Mouse (Mus musculus) kidney, postnatal 0 days (tissue): ENCODE data around the gene Mxi1. TPM values are rescaled to one million over a fixed set of nuclear protein-coding genes. Genes with fewer than 3 reads are reported as not detected.

Experiments
- ATAC-seq: fragments of 200-750 bp; cut with Nextera tagmentation; replicated peaks from 2 replicates; pipeline ENCODE4 v1.8.0; 2017; ENCODE audit warnings: low read depth, moderate number of reproducible peaks, moderate TSS enrichment, moderate library complexity; ENCODE audit not compliant: low FRiP score
- DNase-seq: peaks from one replicate; pipeline ENCODE4 v3.0.0-alpha.2; 2016; ENCODE audit warnings: low spot score
- H3K27ac ChIP-seq: fragments of 300-500 bp; sonication (generic); 2 replicates; pipeline ENCODE4 v1.5.1; 2014; ENCODE audit warnings: mild to moderate bottlenecking
- H3K27me3 ChIP-seq: fragments of 300-500 bp; sonication (generic); 2 replicates; pipeline ENCODE4 v1.6.1; 2014; ENCODE audit warnings: low read length, mixed read lengths; ENCODE audit not compliant: insufficient read depth
- H3K36me3 ChIP-seq: fragments of 300-500 bp; sonication (generic); 2 replicates; pipeline ENCODE4 v1.6.1; 2014; ENCODE audit warnings: low read length, mixed read lengths; ENCODE audit not compliant: insufficient read depth
- H3K4me1 ChIP-seq: fragments of 300-500 bp; sonication (generic); replicated peaks from 2 replicates; pipeline ENCODE4 v1.6.1; 2014; ENCODE audit warnings: antibody characterized with exemption, low read length, mixed read lengths; ENCODE audit not compliant: insufficient read depth
- H3K4me2 ChIP-seq: fragments of 300-500 bp; sonication (generic); 2 replicates; pipeline ENCODE4 v1.6.1; 2014; ENCODE audit warnings: mild to moderate bottlenecking, low read length, moderate library complexity, mixed read lengths
- H3K4me3 ChIP-seq: fragments of 300-500 bp; sonication (generic); replicated peaks from 2 replicates; pipeline ENCODE4 v1.5.1; 2014; ENCODE audit warnings: low read depth, low read length
- H3K9ac ChIP-seq: fragments of 300-500 bp; sonication (generic); 2 replicates; pipeline ENCODE4 v1.6.1; 2014; ENCODE audit warnings: low read depth, low read length
- H3K9me3 ChIP-seq: fragments of 300-500 bp; sonication (generic); replicated peaks from 2 replicates; pipeline ENCODE4 v1.6.1; 2016; ENCODE audit warnings: low read length, inconsistent platforms, mixed read lengths
- CTCF ChIP-seq: IDR thresholded peaks from 2 replicates; pipeline ENCODE4 v1.5.1; 2016; ENCODE audit warnings: antibody characterized with exemption, low read depth, mild to moderate bottlenecking, moderate library complexity
- WGBS: fragments of 180-500 bp; shearing (Covaris S2); extraction: QIAGEN DNeasy Blood & Tissue Kit; methylation state at CpG from one replicate; pipeline ENCODE4 v1.1.7; 2014; 5-methylcytosine and 5-hydroxymethylcytosine counted together
- polyA plus RNA-seq: library from polyadenylated mRNA; unstranded; fragments of >200 nt; fragmentation: Nextera tagmentation; extraction: Ambion mirVana; gene quantifications from 2 replicates; pipeline ENCODE4 v1.2.1, GENCODE M21; 2015

Mxi1 gene
- polyA plus RNA-seq, 1 experiment from 2014 or later, result 55.0 TPM

DNA sequence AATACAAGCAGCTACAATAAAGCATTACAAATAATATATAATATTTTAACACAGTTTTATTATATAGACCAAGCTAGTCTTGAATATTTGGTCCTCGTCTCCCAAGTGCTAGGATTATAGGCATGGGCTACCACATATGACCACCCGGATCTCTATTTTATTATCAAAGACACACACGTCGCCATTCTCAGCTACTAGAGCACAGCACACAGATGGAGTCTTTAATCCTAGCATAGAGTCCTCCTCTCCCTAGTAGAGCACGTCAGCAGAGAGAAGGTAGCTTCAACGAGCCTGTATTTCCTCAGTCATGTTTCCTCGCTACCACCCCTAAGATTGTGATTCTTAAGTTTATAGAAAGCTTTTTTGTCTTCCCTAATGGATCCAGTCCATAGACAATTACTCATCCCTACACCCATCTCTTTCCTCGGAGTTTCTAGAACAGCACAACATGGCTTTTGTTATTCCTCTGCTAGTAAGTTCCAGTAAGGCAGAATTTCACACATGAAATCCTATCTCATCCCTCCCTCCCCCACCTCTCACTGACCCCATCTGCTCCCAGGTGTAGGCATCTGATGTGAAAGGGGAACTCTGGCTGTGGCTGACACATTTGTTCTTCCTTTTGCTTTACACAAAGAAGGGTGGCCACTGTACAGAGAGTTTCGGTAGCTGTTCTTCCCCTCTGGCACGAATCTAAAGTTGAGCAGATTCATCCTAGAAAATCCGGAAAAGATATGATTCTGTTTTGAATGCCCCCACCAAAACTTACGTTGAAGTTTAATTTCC lies 87.3 kb downstream of the Mxi1 start:
- no peaks in the 10 kb centered on the region for H3K9me3 ChIP-seq
- no peak overlapping the region for H3K4me3 ChIP-seq
- H3K4me1 ChIP-seq, result no peaks in the 10 kb centered on the region
- no peaks in the 10 kb centered on the region for H3K36me3 ChIP-seq
- no peak for TF ChIP-seq CTCF
- H3K4me2 ChIP-seq, result no peak overlapping the region
- DNase-seq (no peak), ATAC-seq (no peak)
- H3K27me3 ChIP-seq, result no peaks in the 10 kb centered on the region
- 73% methylated on average over 12 of the region's 12 CpGs for WGBS
- no peak overlapping the region for H3K9ac ChIP-seq
- H3K27ac ChIP-seq, result no peak overlapping the region

DNA sequence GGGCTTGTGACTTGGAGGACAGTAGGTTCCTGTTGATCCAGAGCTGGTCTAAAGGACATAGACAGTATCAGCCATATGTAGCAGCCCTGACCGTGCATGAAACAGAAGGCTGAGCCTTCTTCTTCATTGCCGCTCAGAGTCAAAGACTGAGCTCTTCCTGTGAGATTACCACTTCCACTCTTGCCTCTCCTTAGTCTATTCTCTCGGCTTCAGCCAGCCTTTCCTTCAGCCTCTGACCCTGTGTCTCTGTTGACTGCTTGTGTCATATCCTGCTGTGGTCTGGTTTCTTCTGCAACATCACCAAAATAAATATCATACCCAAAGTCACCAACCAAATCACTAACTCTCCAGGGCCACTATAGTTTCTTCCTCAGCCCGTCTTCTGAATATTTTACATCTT lies 88.9 kb downstream of the Mxi1 start:
- Histone ChIP-seq H3K9me3 (no peaks in the 10 kb centered on the region), H3K27ac (no peak overlapping the region), H3K4me2 (no peak overlapping the region), H3K36me3 (no peaks in the 10 kb centered on the region), H3K9ac (no peak overlapping the region), H3K4me3 (no peak overlapping the region), H3K27me3 (no peaks in the 10 kb centered on the region), H3K4me1 (no peaks in the 10 kb centered on the region)
- no peak for TF ChIP-seq CTCF
- WGBS, result 85% methylated on average over 4 of the region's 4 CpGs
- DNase-seq (no peak), ATAC-seq (no peak)

DNA sequence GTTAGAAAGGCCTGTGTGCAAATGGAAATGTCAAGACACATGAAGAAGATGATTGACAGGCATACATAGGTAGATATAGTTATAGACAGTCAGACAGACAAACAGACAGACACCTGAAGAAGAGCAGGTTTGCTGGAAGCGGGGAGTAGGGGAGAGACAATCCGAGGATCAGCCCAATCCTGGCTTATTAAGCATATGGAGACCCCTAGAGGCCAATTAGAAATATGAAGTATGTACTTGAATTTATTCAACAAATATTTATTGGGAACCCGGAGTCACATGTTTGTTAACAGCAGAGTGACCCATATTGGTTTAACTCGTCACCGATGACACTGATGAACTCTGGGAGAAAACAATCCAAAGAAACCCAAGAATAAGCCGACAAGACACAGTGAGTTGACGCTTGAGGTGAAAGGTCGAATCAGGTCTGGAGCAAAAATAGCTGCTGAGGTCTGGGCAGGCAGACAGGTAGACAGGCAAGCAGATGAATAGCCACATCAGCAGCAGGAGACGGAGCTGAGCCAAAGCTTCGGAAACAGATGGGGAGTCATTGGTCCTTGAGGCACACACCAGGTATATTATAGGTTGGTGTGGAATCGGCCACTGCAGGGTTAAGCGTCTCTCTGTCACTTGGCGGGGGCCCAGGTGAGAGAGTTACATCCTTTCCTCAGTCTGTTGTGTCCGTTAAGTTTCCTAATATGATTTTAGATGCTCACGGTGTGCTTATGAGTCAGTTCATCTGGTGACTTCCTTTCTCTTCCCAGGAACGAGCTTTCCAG lies 90.2 kb downstream of the Mxi1 start:
- H3K36me3 ChIP-seq, result no peaks in the 10 kb centered on the region
- no peak for ATAC-seq
- no peaks in the 10 kb centered on the region for H3K27me3 ChIP-seq
- H3K27ac ChIP-seq, result no peak overlapping the region
- H3K4me2 ChIP-seq, result no peak overlapping the region
- H3K9ac ChIP-seq, result no peak overlapping the region
- WGBS, result 82% methylated on average over 16 of the region's 16 CpGs
- peak; percentile 38; the same call in 1 of the 2 replicates for TF ChIP-seq CTCF
- no peak for DNase-seq
- H3K4me1 ChIP-seq, result no peaks in the 10 kb centered on the region
- no peak overlapping the region for H3K4me3 ChIP-seq
- H3K9me3 ChIP-seq, result no peaks in the 10 kb centered on the region

DNA sequence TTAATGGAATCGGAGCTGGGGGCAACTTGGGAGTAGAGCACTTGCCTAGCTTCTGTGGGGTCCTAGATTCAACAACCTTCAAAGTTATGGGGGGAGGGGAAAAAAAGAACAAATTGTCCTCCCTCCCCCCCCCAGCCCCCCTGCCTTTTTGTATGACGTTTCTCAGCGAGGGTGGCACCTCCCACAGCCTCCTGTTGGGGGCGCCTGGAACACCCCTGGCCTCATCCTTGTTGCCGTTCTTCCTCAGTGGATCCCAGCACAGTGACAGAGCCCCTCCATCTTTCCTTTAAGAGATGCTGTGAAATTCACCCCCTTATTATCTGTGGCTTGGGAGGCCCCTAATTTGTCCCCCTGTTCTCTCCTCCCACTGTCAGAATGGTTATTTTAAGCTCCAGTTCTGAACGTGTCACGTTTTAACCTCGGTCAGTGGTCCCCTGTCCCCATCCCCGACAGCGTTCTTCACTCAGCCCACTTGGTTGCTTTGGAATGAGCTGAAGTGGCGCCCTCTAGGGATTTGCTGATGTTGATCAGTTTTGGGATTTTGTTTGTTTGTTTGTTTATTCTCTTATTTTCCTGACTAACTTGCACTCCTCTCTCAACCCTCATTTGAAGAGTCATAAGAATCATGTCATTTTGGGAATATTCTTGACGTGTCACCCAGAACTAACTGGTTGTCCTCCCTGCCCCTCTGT lies 92.6 kb downstream of the Mxi1 start:
- Histone ChIP-seq H3K36me3 (no peaks in the 10 kb centered on the region), H3K4me1 (no peaks in the 10 kb centered on the region), H3K27me3 (no peaks in the 10 kb centered on the region), H3K4me2 (no peak overlapping the region), H3K4me3 (no peak overlapping the region), H3K27ac (no peak overlapping the region), H3K9ac (no peak overlapping the region), H3K9me3 (no peaks in the 10 kb centered on the region)
- DNase-seq (no peak), ATAC-seq (no peak)
- 51% methylated on average over 12 of the region's 12 CpGs for WGBS
- peak; percentile 1; the same call in 1 of the 2 replicates for TF ChIP-seq CTCF

DNA sequence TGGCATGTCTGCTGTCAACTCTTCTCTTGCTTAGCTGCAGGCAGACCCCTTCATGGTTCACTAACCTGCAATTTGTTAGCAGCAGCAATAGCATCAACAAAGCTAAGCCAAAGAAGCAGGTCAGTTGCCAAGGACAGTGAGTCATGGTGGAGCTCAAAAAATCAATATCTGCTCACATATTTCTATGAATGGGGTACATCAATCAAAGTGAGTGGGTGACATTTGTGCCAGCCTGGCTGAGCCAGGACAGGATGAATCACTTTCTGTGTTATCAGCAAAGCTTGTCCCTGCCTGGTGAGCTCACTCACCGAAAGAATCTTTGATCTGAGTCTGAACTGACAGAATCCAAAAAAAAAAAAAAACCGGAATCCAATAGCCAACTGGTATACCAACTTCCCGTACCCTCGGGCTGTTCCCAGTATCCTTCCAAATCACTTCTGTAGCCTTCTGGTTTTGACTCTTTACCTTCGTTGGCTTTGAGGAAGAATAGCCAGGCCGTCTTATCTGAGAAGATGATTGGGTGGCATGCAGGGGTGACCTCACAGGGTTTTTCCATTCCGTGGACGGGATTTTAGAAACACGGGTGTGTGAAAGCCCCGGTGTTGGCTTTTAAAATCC lies 94.0 kb downstream of the Mxi1 start:
- ATAC-seq (0 out of 2 replicates have a peak, but pooled peaks have one; percentile 29), DNase-seq (no peak)
- no peaks in the 10 kb centered on the region for H3K27me3 ChIP-seq
- H3K4me1 ChIP-seq, result no peaks in the 10 kb centered on the region
- no peaks in the 10 kb centered on the region for H3K36me3 ChIP-seq
- no peak overlapping the region for H3K4me3 ChIP-seq
- no peak overlapping the region for H3K9ac ChIP-seq
- H3K27ac ChIP-seq, result no peak overlapping the region
- no peak for TF ChIP-seq CTCF
- H3K9me3 ChIP-seq, result no peaks in the 10 kb centered on the region
- WGBS, result 92% methylated on average over 10 of the region's 10 CpGs
- H3K4me2 ChIP-seq, result no peak overlapping the region
